Mouse (Mus musculus): ENCODE measurements around the gene Tcaf2.

- TF ChIP-seq POLR2A (IDR thresholded peaks at IDR 0.05; ENCODE audit: borderline replicate concordance, extremely low read depth, low read depth, low read length) (no peak), CTCF (IDR thresholded peaks at IDR 0.05; ENCODE audit: insufficient read depth, low read length) (no peak)
Measured at GRCm38 (mm10) chr6:42671767-42672166, 26.7 kb upstream of the Tcaf2 start.

All from lung, adult 2 months (tissue).